Mouse (Mus musculus) spleen, postnatal 10 days (tissue): ENCODE measurements around the gene Pdzd9.
"Not testable (repeated sequence)": the region's sequence is repeated elsewhere in the genome, so short reads cannot be mapped to it uniquely, and the experiment has no call there.

Experiments
- DNase-seq, 2 experiments: peaks; one replicate each; pipeline ENCODE4 v3.0.0; 2021 to 2022; ENCODE audit warnings: low spot score in 2 of 2

Pdzd9 gene

DNA sequence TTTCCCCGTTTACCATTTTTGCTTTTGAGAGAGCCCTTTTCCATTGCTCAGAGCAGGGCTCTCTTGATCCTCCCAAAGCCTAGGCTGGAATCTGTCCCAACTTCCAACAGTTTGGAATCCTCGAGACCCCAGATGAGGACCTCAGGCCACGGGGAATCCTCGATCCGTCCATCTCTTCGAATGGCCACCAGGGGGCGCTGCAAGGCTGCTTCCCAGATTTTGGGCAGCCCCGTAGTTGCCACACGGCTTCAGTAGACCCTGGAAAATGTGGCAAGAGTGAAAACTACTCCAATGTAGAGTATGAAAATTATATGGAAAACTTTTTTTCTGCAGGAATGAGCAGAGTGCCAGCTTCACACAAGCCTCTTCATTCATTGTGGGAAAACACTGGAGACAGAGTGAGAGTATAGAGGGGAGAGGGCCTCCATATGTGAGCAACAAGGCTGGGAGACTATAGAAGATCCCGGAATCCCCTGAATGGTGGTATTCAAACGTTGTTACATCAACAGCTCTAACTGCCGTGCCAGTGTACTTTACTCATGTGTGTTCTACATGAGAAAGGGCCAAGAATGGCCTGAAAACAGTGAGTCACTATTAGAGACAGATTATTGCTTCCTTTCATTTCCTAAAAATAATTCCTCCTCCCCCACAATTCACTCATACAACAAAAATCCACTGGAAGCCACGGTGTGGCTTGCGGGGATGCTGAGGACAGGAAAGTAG lies at the start of gene Pdzd9:
Gene Pdzd9 (minus strand): TSS at position 191 of the 723 bp plus-strand sequence.
- peak; percentile 65 to 82 for DNase-seq

DNA sequence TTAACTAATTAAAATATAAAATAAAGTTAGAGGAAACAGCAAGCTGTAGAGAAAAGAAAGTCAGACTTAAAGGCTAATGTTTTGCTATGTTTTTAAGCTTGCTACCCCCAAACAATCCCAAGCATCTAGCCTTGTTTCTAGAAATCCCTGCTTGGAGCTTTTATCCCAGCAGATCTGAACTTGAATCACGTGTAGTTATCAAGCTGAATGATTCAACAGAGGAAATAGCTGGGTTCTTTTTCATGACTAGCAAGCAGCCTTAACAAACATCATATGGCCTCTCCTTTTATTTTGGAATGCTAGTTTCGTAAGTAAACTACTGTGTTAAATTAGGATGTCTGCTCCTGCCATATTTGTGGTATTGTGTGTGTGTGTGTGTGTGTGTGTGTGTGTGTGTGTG lies 47.1 kb upstream of the Pdzd9 start:
- DNase-seq = no peak

DNA sequence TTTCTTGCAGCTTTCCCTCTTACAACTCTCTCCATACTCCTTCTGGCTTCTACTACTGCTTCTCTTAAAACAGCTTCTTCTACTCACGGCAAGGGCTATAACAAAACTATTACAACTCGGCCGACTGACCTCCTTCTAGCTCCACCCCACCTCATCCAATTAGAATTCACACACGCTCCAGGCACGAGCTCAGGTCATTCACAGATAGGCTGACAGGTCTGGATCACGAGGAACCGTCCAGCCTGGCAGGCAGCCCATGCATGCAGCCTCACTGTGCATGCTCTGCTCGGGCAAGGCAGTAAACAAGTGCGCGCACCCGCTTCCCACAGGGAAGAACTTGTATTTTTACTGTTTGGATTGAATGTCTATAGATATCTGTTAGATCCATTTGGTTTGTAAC lies 43.8 kb upstream of the Pdzd9 start:
- DNase-seq = not testable (repeated sequence)

DNA sequence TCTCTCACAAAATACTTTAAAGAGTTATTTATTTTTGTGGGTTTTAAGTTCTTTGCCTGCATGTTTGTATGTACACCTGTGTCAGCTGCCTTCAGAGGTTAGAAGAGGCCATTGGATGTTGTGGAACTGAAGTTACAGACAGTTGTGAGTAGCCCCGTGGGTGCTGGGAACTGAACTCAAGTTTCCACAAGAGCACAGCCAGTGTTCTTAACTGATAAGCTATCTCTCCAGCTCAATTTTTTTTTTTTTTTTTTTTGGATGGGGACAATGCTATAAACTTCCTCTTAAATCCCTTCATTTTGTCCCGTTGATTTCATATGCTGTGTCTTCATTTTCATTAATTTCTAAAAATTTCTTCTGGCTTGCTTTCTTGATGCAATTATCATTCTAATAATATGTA lies 43.1 kb upstream of the Pdzd9 start:
- DNase-seq = no peak

DNA sequence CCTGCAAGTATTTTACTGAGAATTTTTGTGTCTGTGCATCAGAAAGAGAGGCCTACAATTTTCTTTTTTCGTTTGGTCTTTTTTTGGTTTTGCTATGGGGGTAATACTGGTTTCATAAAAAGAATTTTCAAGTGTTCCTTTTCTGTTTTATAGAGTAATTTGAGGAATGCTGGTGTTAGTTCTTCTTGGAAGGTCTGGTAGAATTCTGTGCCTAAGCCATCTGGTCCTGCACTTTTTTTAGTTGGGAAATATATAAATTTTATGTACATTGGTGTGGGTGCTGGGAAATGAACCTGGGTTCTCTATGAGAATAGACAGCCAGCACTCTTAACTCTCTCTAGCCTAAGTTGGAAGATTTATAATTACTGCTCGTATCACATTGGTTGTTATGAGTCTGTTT lies 41.9 kb upstream of the Pdzd9 start:
- DNase-seq = no peak

DNA sequence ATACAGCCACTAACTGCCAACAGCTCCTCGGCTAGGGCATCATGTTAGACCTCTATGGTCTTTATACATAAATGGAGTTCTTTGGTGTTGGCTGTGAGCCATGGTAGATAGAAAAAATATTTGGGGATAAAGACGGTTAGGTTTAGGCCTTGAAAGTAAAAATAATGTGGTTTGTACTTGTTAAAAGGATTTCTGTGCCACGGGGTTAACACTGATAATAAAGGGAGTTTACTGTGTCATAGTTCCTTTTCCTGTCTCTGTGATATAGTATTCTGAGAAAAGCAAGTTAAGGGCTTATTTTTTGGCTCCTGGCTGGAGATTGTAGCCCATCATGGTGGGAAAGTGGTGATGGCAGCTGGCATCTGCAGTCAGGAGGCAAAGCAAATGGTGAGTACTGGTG lies 33.7 kb upstream of the Pdzd9 start:
- no peak for DNase-seq

DNA sequence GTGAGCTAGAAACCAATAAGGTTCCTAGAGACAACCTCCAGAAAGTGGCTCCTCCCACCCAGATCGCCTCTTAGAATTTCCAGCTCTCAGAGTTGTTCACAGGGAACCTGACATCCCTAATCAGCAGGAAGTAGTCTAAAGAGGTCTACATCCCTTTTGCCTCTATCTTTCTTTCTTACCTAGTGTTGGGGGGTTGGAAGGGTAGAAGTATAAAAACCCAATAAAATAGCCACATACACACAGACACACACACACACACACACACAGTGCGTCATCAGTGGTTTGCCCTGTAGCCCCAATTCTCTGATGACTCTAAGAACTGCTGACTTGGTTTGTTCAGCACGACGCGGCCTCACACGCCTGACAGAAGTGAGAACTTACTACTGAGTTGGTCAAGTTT lies 29.4 kb upstream of the Pdzd9 start:
- no peak for DNase-seq

DNA sequence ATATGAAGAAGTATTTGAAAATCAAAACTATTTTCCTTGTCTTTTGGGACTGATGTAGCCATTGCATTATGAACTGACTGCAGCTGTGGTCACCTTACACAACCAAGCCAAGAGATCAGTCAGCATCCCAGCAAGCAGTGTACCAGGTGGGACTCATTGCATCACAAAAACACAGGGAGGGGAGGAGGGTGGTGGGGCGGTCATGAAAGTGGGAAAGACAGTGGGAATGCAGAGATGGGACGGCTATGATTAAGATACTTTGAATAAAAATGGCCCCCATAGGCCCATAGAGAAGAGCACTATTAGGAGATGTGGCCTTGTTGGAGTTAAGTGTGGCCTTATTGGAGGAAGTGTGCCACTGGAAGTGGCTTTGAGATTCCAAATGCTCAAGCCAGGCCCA lies 26.2 kb upstream of the Pdzd9 start:
- no peak for DNase-seq

DNA sequence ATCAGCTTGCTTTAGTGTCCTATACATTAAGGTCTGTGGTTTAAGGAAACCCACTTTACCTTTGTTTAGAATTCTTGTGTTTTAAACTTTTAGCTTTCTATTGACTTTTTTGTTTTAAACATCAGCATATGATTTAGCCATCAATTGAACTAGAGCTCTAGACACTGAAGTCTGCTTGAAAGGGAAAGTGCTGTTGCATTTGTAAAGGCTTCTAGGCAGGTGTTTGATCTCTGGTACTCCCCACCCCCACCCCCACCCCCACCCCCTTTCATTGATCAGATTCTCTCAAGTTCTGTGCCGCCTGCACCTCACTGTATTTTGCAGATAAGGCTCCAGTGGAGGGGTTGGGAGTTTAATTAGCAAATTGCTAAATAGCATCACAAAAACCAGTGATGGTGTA lies 25.5 kb upstream of the Pdzd9 start:
- DNase-seq = no peak

DNA sequence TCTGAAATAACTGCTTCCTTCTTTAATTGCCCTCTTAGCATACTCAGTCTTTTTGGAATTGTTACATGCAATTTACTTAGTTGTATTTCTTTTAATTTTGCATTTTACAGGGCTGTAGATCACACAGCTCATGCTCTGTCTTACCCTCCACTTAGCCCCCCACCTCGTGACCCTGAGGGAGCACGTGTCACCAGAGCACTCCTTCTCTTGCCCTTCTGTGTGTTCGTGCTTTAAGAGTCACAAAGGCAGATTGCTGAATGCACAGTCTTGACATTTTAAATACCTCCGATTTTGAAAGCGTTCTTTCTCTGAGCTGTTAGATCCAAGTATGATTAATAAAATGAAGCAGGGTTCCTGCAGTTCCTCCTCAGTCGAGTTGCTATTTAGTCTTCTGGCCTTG lies 25.1 kb upstream of the Pdzd9 start:
- no peak for DNase-seq

DNA sequence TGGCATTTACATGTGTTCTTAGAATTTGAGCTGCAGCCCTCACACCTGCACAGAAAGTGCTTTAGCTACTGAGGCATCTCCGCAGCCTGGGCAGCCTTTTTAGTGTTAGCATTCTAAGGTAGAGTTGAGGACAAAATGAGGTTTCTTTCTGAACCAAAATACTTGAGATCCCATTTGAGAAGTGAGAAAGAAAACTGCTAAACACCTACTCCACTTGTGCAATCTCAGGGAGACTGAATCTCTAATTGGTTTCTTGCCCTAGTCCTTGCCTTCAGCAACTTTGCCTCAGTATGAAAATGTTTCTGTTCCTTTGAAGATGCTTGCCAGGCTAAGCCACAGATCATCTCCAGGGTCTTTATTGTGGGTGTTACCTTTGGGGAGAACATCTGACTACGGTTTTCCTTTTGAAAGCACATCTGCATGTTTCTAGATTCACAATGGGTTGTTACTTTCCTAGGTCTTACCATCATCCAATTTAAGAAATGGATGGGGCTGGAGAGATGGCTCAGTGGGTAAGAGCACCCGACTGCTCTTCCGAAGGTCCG lies 23.8 kb upstream of the Pdzd9 start:
- no peak for DNase-seq

DNA sequence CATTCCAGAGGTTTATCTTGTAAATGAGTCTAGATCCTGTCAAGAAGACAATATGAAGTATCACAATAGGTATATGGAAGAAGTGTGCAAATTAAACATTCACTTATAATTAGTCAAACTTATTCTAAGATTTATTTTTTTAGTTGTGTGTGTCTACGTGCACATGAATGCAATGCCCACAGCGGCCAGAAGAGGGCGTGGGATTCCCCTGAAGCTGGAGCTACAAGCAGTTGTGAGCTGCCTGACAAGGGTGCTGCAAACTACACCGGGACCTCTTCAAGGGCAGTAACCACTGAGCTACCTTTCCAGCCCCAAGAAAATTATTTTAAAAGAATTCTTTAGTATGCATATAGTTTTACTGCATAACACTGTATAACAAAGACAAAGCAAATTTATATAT lies 20.5 kb upstream of the Pdzd9 start:
- peak; percentile 33 to 67 for DNase-seq

DNA sequence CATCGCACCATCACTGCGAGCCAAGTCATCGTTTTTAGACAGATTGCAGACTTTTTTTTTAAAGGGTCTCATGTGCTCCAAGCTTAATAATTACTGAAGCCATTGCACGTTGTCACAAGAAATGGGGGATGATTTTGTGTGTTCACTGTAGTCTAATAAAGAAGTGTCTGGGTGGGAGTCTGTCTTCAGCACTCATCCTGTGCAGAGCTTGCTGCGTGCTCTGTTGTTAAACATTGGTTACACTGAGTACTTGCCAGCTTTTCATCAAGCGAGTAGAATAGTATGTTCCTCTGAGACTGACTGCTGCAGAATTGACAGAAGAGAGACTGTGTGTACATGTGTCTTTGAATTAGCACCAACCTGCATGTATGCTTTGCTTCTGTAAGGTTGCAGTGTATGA lies 15.1 kb upstream of the Pdzd9 start:
- DNase-seq = no peak

DNA sequence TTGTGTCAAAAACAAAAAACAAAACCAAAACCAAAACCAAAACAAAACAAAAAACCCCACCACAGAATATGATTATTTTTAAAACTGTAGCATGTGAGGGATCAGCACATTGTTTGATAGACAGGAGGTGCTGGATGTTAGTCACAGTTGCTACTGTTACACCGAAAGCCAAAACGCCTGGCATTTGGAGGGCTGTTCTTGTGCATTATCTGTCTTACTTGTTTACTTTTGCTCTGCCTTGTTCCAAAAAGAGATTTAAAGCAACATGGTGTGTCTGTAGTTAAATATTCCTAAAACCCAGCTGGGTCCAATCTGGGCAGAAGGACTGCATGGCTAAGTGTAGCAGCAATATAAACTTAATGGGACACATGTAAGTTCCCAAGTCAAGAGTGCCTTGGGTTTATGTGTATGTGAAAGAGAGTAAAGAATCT lies 14.6 kb upstream of the Pdzd9 start:
- no peak for DNase-seq

DNA sequence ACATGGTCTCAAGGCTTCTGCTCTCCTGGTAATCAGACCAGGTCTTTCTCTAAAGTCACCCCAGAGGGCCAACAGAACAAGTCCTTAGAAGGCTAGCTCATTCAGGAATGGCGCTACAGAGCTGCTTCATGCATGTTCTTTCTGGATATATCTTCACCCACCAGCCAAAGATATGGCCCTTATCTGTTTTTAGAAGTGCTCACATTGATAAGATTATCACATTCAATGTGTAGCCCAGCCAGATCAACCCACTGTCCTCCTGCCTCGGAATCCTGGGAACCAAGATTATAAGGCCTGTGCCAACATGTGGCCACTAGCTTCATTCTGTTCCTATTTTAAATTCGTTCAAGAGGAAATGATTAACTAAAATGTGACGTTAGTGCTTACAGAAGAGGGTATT lies 11.9 kb upstream of the Pdzd9 start:
- DNase-seq = no peak

DNA sequence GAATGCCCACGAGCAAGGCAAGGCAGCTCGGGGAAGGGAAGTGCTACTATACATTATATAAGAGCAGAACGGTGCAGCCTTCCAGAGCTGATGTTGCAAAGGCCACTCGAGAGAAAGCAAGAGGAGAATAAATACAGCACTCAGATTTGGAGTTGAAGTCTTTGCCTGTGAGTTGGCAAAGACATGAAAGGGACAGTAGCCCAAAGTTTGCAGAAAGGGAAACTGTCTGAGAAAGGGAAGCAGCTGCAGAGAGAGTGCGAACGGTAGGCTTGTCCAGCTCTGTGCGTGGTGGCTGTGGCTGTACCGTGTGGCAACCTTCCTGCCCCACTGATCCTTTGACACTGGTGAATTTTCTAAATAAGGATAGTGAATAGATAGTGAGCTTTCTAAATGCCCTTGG lies 8.9 kb upstream of the Pdzd9 start:
- no peak for DNase-seq

DNA sequence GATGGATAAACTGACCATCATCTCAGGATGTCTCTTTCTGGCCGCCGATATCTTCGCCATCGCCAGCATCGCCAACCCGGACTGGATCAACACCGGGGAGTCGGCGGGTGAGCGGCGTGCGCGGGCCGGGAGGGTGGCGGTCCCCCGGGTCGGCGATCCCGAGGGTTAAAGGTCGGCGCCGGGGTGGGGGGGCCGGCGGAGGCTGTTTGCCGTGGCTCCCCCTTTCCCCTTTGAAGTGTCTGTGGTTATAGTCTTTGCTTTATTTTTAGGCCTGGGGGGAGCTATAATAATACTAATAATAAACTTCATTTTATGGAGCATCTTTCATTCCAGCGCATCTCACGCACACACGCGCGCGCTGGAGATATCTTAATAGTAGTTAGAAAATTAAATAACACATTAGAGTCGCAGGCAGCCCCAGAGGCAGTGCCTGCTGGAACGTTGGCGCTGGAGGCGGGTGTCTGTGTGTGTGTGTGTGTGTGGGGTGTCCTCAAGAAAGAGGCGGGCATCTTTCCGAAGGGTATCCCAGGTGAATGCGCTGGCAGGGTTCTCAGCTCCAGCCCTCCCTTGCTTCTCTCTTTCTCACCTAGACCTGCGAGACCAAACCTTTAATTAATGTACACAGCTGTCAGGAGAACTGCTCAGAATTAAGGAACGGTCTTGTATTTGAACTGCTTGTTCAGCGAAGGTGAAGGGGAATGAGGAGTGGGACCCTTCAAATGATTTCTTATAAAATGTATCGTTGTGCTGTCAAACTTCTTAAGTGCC lies 7.8 kb upstream of the Pdzd9 start:
- DNase-seq = peak; percentile 54 to 62

DNA sequence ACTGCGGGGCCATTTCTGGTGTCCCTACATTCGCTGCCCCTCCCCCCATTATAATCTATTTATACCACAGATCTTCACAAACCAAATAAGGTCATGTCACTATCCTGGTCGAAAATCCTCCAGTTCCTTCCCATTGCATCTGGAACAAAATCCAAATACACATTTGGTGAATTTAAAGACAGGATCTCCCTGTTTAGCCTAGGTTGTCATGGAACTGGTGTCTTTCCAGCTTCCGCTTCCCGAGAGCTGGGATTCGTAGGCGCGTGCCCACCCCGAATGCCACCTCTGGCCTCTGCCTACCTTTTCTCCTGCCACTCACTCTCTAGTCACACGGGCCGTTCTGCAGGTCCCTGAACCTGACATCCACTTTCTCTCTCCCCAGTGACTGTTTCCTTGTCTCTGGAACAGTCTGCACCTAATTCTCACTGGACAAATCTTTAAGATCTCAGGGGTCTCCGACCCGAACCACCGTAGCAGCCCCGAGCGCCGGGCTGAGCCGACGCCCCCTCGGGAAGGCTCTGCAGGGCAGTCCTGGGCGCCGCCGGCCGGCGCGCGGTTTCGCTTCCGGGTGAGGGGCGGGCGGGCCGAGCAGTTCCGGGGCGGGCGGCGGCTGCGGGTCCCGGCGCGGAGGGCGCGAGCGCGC lies 7.0 kb upstream of the Pdzd9 start, which contains the start of gene Mosmo:
Gene Mosmo (plus strand): TSS at position 618 of the 643 bp plus-strand sequence.
- DNase-seq = peak; percentile 68 to 82

DNA sequence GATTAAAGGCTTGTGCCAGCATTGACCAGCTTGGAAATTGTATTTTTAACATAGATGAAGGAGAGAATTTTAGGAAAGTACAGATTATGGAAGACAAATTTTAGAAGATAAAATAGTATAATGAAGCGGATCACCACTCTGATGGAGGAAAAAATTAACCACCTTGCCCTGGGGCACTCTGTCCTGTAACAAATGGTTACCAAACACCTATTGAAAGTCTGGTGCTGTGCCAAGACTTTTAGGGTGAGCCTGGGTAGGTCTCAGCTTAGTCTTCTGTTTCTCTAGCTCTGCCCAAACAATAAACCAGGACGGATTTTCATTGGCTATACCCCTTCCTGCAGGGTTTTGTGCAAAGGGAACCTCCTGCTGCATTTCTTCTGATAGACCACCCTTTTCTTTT lies 1.1 kb upstream of the Pdzd9 start:
- DNase-seq = no peak

DNA sequence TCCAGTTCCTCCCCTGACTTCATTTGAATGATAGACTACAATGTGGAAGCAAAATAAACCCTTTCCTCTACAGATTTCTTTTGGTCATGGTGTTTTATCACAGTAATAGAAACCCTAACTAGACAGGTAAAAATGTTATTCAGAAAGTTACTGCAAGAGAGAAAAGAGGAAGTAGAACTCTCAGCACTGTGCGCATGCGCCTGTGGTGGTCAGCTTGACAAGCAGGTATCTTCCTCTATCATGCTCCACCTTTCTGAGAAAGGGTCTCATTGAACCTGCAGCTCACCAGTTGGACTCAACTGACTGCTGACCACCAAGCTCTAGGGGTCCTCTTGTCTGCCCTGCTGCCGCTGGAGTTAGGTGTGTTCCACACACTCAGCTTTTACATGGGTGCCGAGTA lies 8.1 kb downstream of the Pdzd9 start:
- DNase-seq = peak in 1 of 2 experiments; percentile 62

DNA sequence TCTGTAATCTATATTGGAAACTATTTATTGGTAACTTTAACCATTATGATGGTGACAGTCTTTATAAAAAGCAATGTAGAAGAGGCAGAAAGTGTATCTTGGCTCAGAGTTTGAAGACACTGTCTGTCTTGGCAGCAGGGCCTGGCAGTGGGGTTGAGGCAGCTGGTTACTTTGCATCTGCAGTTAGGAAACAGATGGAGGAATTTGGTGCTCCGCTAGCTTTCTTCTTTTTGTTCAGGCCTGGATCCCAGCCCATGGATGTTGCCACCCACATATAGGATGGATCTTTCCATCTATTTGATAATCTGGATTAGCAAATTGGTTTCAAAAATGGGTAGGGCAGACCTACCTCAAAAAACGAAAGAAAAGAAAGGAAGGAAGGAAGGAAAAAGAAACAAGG lies 22.3 kb downstream of the Pdzd9 start:
- no peak for DNase-seq

DNA sequence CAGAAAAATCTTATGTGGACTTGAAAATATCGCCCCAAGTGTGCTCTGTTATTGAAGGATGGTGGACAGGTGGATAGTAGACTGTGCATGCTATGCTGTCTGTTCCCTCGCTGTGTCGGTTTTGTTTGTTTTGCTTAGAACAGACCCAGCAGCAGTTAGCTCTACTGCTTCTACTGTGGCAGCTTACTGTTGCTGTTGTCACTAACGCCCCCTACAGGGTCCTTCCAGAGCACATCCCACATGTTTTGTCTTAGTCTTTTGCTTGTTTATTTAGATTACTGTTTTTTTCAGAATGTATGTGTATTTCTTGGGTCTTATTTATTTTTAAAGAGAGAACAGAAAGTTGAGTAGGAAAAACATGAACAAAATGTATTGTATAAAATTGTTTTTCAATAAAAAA lies 26.9 kb downstream of the Pdzd9 start:
- DNase-seq = no peak

DNA sequence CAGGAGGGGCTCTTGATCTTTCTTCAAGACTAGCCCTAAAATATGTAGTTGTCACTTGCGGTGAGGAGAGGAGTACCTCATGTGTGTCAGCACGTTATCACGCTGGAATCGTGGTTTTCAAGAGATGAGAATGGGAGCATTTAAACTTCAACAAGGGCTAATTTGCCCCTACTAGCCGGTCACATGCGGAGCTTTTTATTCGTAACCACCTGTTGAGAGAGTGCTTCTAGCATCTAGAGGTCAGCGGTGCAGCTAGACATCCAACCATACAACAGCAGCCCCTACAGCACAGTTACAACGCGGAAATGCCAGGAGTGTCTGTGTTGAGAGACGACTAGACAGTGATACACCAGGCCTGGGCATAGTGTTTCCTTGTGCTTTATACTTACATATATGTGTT lies 34.3 kb downstream of the Pdzd9 start:
- DNase-seq = peak in 1 of 2 experiments; percentile 16
